Comparison of ENCODE assay signal across 22 mouse cellular contexts in genomic region chr10:79538323-79538722, GRCm38 (mm10). TPM values are rescaled to one million over a fixed set of nuclear protein-coding genes. Genes with fewer than 3 reads are reported as not detected.
DNase-seq lines count a peak whose midpoint lies in the region; TF ChIP-seq lines count a peak whose summit lies in the region.
"Had no signal": no experiment of that assay in that cellular context is flagged by ENCODE, and none has a peak within 500 bp of the region (broad histone marks: within the 10 kb centered on the region; RNA-seq: fewer than 3 reads in every experiment).

No protein-coding gene starts in this region.

- no peak for TF ChIP-seq POLR2A in kidney, adult 2 months (IDR thresholded peaks at IDR 0.05; ENCODE audit: low read depth, low read length)

- no peak for TF ChIP-seq CTCF in kidney, adult 2 months (conservative IDR thresholded peaks at IDR 0.05; ENCODE audit: insufficient read depth, insufficient read length, low read depth, low read length)

- no peaks in the 10 kb centered on the region; the same call in 1 of the 2 replicates for H3K36me3 ChIP-seq in kidney, adult 2 months (ENCODE audit: control insufficient read depth, insufficient read depth, low read length)

- 91% methylated on average over 3 of the region's 3 CpGs for WGBS in kidney, adult 2 months

- no peak overlapping the region for H3K4me3 ChIP-seq in kidney, adult 2 months (ENCODE audit: insufficient read depth, low read depth, low read length)
- H3K4me3 ChIP-seq: forebrain, embryonic 13.5 days; hindbrain, embryonic 12.5 days; left cerebral cortex, adult 2 months had no signal

- H3K27me3 ChIP-seq in kidney, adult 2 months (replicated peaks; ENCODE audit: control insufficient read depth, insufficient read depth, low read length): no peaks in the 10 kb centered on the region
- H3K27me3 ChIP-seq: hindbrain, embryonic 12.5 days had no signal

- peak; percentile 4 for DNase-seq in cerebellum, adult 9-11 months
- no peak for DNase-seq in cerebellum, adult 9-10 months
- peak; percentile 6 for DNase-seq in kidney, postnatal 10 days
- no peak for DNase-seq in kidney, adult 2 months
- DNase-seq in right cerebral cortex, postnatal 4 days: peak; percentile 5
- no peak for DNase-seq in right cerebral cortex, postnatal 14 days
- DNase-seq in thymus, postnatal 25 days: no peak
- DNase-seq: gastrocnemius, postnatal 36 days; kidney, postnatal 4 days; retina, postnatal 1 day had no signal

- H3K4me1 ChIP-seq in kidney, adult 2 months (ENCODE audit: control insufficient read depth, insufficient read depth, low read length): no peaks in the 10 kb centered on the region

- H3K27ac ChIP-seq in kidney, adult 2 months (ENCODE audit: insufficient read depth, low read depth, low read length): no peak overlapping the region
- H3K27ac ChIP-seq: forebrain, embryonic 13.5 days; hindbrain, embryonic 12.5 days; left cerebral cortex, adult 2 months; liver, embryonic 14.5 days; stomach, postnatal 0 days had no signal

RNA-seq across cellular contexts. Expression of gene Plpp2, which starts 4.7 kb away (rescaled TPM):
- polyA plus RNA-seq in kidney, adult 2 months (2012; rRNA removed): 58.1 and 66.2 TPM in 2 replicates

RNA-seq across cellular contexts. Expression of gene Mier2, which starts 16.7 kb away (rescaled TPM):
- polyA plus RNA-seq in kidney, adult 2 months (2012; rRNA removed): 35.0 and 45.0 TPM in 2 replicates

RNA-seq across cellular contexts. Expression of gene Theg, which starts 48.8 kb away (rescaled TPM):
- 0.05 TPM in 1 of 2 replicates, not detected in the other for polyA plus RNA-seq in kidney, adult 2 months (2012; rRNA removed)
- polyA plus RNA-seq: embryonic facial prominence, embryonic 11.5 days; forebrain, embryonic 13.5 days; heart, postnatal 0 days; hindbrain, embryonic 12.5 days; kidney, embryonic 14.5 days; limb, embryonic 11.5 days; liver, embryonic 14.5 days; lung, embryonic 16.5 days; midbrain, embryonic 11.5 days; neural tube, embryonic 11.5 days; stomach, postnatal 0 days had no signal

Comparison
In these comparisons a context has a peak if more than half of its experiments do, and no peak if none do; other contexts are left out.
1. DNase-seq: peak in cerebellum, adult 9-11 months (single experiment), kidney, postnatal 10 days (single experiment) and right cerebral cortex, postnatal 4 days (single experiment); none in cerebellum, adult 9-10 months (single experiment), kidney, adult 2 months (single experiment), right cerebral cortex, postnatal 14 days (single experiment) and thymus, postnatal 25 days (single experiment).